Comparison of ENCODE assay signal across 9 mouse cellular contexts in genomic region chr19:44930122-44930521, GRCm38 (mm10). TPM values are rescaled to one million over a fixed set of nuclear protein-coding genes. Genes with fewer than 3 reads are reported as not detected.
DNase-seq lines count a peak whose midpoint lies in the region; ATAC-seq and TF ChIP-seq lines count a peak whose summit lies in the region.
"Had no signal": no experiment of that assay in that cellular context is flagged by ENCODE, and none has a peak within 500 bp of the region (broad histone marks: within the 10 kb centered on the region; RNA-seq: fewer than 3 reads in every experiment).

No protein-coding gene starts in this region.

- 32% methylated on average over 2 of the region's 2 CpGs for WGBS in heart, embryonic 10.5 days
- WGBS in heart, embryonic 15.5 days: 24% methylated on average over 2 of the region's 2 CpGs
- 21% methylated on average over 2 of the region's 2 CpGs for WGBS in liver, postnatal 0 days (ENCODE audit: insufficient replicate concordance)

- no peak for DNase-seq in heart, embryonic 10.5 days (ENCODE audit: low spot score)
- no peak for DNase-seq in heart, adult 8-10 months (ENCODE audit: low spot score)
- no peak for DNase-seq in liver, postnatal 0 days
- DNase-seq in frontal cortex, adult 2 months (ENCODE audit: extremely low spot score in 1 of 2, low spot score in 1 of 2): no peak
- DNase-seq in spleen, postnatal 14 days (ENCODE audit: low spot score in 2 of 2): no peak

- H3K4me2 ChIP-seq in heart, embryonic 15.5 days: peak overlapping the region; percentile 81
- H3K4me2 ChIP-seq in liver, postnatal 0 days (ENCODE audit: low read depth, low read length): peak overlapping the region; percentile 70

- no peak for ATAC-seq in heart, embryonic 15.5 days (replicated peaks; ENCODE audit: insufficient number of reproducible peaks, insufficient read depth, low FRiP score, low read depth)
- no peak for ATAC-seq in liver, postnatal 0 days
- ATAC-seq in frontal cortex, adult (ENCODE audit: low TSS enrichment): no peak

- peak overlapping the region; percentile 89; the same call in 1 of the 2 replicates for H3K9ac ChIP-seq in ES-Bruce4 (ENCODE audit: low read depth, poor library complexity, severe bottlenecking)
- no peak overlapping the region for H3K9ac ChIP-seq in heart, embryonic 15.5 days
- H3K9ac ChIP-seq in liver, postnatal 0 days (replicated peaks): peak overlapping the region; percentile 70; the same call in 1 of the 2 replicates

- peak overlapping the region; percentile 99 for H3K4me3 ChIP-seq in heart, embryonic 10.5 days
- H3K4me3 ChIP-seq in ES-Bruce4 (ENCODE audit: low read depth, low read length): no peak overlapping the region
- peak overlapping the region; percentile 100 for H3K4me3 ChIP-seq in heart, embryonic 15.5 days
- peak overlapping the region; percentile 77 for H3K4me3 ChIP-seq in liver, postnatal 0 days (ENCODE audit: low read depth, low read length)

- TF ChIP-seq CTCF in ES-Bruce4 (IDR thresholded peaks at IDR 0.05; ENCODE audit: low read depth, low read length): no peak
- TF ChIP-seq CTCF in liver, postnatal 0 days (IDR thresholded peaks at IDR 0.05; ENCODE audit: low read depth): no peak

- H3K27me3 ChIP-seq in heart, embryonic 10.5 days (ENCODE audit: insufficient read depth, poor library complexity, severe bottlenecking): no peaks in the 10 kb centered on the region
- H3K27me3 ChIP-seq in ES-Bruce4 (ENCODE audit: control insufficient read depth, insufficient read depth, low read length, poor library complexity, severe bottlenecking): no peaks in the 10 kb centered on the region
- no peaks in the 10 kb centered on the region for H3K27me3 ChIP-seq in heart, embryonic 15.5 days
- no peaks in the 10 kb centered on the region for H3K27me3 ChIP-seq in liver, postnatal 0 days (ENCODE audit: insufficient read depth, low read length)
- H3K27me3 ChIP-seq: Patski had no signal

- H3K27ac ChIP-seq in heart, embryonic 10.5 days: peak overlapping the region; percentile 96
- H3K27ac ChIP-seq in ES-Bruce4 (ENCODE audit: insufficient read depth, low read length): peak overlapping the region; percentile 26; the same call in 1 of the 2 replicates
- peak overlapping the region; percentile 86 for H3K27ac ChIP-seq in heart, embryonic 15.5 days
- peak overlapping the region; percentile 71 for H3K27ac ChIP-seq in liver, postnatal 0 days (ENCODE audit: low read depth)

- no peak for TF ChIP-seq EP300 in ES-Bruce4 (IDR thresholded peaks at IDR 0.05; ENCODE audit: insufficient read depth, low read depth, low read length)
- no peak for TF ChIP-seq EP300 in liver, postnatal 0 days (IDR thresholded peaks at IDR 0.05; ENCODE audit: low read depth)

- peaks cover 57% of the 10 kb centered on the region for H3K4me1 ChIP-seq in heart, embryonic 10.5 days
- peaks cover 1% of the 10 kb centered on the region for H3K4me1 ChIP-seq in ES-Bruce4 (ENCODE audit: control insufficient read depth, insufficient read depth, low read length)
- peaks cover 51% of the 10 kb centered on the region for H3K4me1 ChIP-seq in heart, embryonic 15.5 days (replicated peaks)
- H3K4me1 ChIP-seq in liver, postnatal 0 days (ENCODE audit: insufficient read depth): peaks cover 9% of the 10 kb centered on the region; the same call in 1 of the 2 replicates

- H3K36me3 ChIP-seq in heart, embryonic 10.5 days: peaks cover 13% of the 10 kb centered on the region
- H3K36me3 ChIP-seq in ES-Bruce4 (ENCODE audit: control insufficient read depth, insufficient read depth, low read length, poor library complexity, severe bottlenecking): peaks cover 7% of the 10 kb centered on the region
- peaks cover 7% of the 10 kb centered on the region for H3K36me3 ChIP-seq in heart, embryonic 15.5 days
- peaks cover 3% of the 10 kb centered on the region for H3K36me3 ChIP-seq in liver, postnatal 0 days (replicated peaks; ENCODE audit: insufficient read depth, low read length)

- no peak for TF ChIP-seq POLR2A in ES-Bruce4 (IDR thresholded peaks at IDR 0.05; ENCODE audit: insufficient read depth, low read length)

- H3K9me3 ChIP-seq in heart, embryonic 10.5 days: no peaks in the 10 kb centered on the region
- H3K9me3 ChIP-seq in ES-Bruce4 (replicated peaks; ENCODE audit: control insufficient read depth, insufficient read depth, low read length, poor library complexity, severe bottlenecking): no peaks in the 10 kb centered on the region
- H3K9me3 ChIP-seq in heart, embryonic 15.5 days (replicated peaks): no peaks in the 10 kb centered on the region
- H3K9me3 ChIP-seq in liver, postnatal 0 days (ENCODE audit: low read length): no peaks in the 10 kb centered on the region

RNA-seq across cellular contexts. Expression of gene Slf2, which starts 0.8 kb away (rescaled TPM):
- 56.6 and 60.6 TPM in 2 replicates for polyA plus RNA-seq in heart, embryonic 10.5 days (2016; fragmentation: Nextera tagmentation; extraction: Ambion mirVana)
- total RNA-seq in heart, adult 8-10 months (2022): 10 to 100 TPM; 18.2 to 21.9 (median 19.7) TPM
- 53.1 and 57.2 TPM in 2 replicates for polyA plus RNA-seq in ES-Bruce4 (2011; ENCODE audit: insufficient read depth, insufficient read length, low read depth, missing spikeins)
- 28.1 and 30.0 TPM in 2 replicates for polyA plus RNA-seq in heart, embryonic 15.5 days (2015; fragmentation: Nextera tagmentation; extraction: Ambion mirVana)
- 6.5 and 7.5 TPM in 2 replicates for polyA plus RNA-seq in liver, postnatal 0 days (2015; fragmentation: Nextera tagmentation; extraction: Ambion mirVana)
- polyA plus RNA-seq in frontal cortex, adult 2 months (2012; rRNA removed): 39.7 and 46.4 TPM in 2 replicates

RNA-seq across cellular contexts. Expression of gene Sema4g, which starts 58.8 kb away (rescaled TPM):
- polyA plus RNA-seq in heart, embryonic 10.5 days (2016; fragmentation: Nextera tagmentation; extraction: Ambion mirVana): 1.3 and 3.4 TPM in 2 replicates
- under 1 TPM in 3 of 4 experiments, not detected in 1; 0.25 to 0.46 (median 0.44) TPM for total RNA-seq in heart, adult 8-10 months (2022)
- polyA plus RNA-seq in ES-Bruce4 (2011; ENCODE audit: insufficient read depth, insufficient read length, low read depth, missing spikeins): 15.7 and 24.6 TPM in 2 replicates
- 0.50 and 1.1 TPM in 2 replicates for polyA plus RNA-seq in heart, embryonic 15.5 days (2015; fragmentation: Nextera tagmentation; extraction: Ambion mirVana)
- polyA plus RNA-seq in liver, postnatal 0 days (2015; fragmentation: Nextera tagmentation; extraction: Ambion mirVana): 9.3 and 11.3 TPM in 2 replicates
- polyA plus RNA-seq in frontal cortex, adult 2 months (2012; rRNA removed): 52.4 and 53.9 TPM in 2 replicates

Comparison
In these comparisons a context has a peak if more than half of its experiments do, and no peak if none do; other contexts are left out.
1. H3K27ac ChIP-seq: peak in every context shown above with its lines; median percentile 96 in heart, embryonic 10.5 days; 86 in heart, embryonic 15.5 days; 71 in liver, postnatal 0 days; 26 in ES-Bruce4.